Mouse (Mus musculus) thymus, postnatal 4 days (tissue): Measurements from ENCODE around the gene Mrpl50.
"Not testable (repeated sequence)": the region's sequence is repeated elsewhere in the genome, so short reads cannot be mapped to it uniquely, and the experiment has no call there.

Experiments
- DNase-seq: peaks from one replicate; pipeline ENCODE4 v3.0.0; 2021

Gene Mrpl50

DNA sequence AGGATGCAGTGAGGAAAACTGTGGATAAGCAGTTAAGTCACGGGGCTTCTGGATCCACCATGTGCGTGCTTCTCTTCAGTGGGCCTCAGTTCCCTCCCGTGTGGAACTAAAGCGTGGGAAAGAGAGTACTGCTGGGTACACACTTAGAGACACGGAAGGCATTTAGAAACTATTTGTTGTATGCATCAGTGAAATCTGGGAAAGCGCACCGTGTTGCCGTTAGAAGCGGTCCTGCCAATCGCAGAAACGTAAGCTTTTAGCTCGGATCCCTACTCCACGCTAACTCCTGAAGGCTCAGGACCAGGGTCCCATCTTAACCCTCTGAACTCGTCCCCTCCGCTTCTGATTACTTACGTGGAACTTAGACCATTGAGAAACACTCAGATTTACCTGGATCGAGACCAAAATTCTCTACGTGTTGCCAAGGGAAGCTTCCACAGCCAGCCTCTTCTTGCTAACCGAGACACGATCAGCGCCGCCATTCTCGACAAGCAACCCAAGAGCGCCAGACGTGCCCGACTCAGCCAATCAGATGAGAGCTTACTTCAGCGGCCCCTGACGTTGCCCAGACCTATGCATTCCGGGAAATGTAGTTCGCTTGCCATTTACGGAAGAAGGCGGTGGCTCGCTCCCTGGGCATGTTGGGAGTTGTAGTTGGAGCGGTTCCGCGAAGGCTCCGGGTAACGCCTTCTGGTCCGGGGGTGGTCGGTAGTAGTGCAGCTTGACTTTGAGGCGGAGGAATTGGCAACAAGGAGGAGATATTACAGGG, at the start of gene Mrpl50, which contains the start of gene Zfp189:
Gene Mrpl50 (minus strand): TSS at position 522 of the 769 bp plus-strand sequence.
Gene Zfp189 (plus strand): TSS at position 605 of the 769 bp plus-strand sequence.
- peak; percentile 88 for DNase-seq

DNA sequence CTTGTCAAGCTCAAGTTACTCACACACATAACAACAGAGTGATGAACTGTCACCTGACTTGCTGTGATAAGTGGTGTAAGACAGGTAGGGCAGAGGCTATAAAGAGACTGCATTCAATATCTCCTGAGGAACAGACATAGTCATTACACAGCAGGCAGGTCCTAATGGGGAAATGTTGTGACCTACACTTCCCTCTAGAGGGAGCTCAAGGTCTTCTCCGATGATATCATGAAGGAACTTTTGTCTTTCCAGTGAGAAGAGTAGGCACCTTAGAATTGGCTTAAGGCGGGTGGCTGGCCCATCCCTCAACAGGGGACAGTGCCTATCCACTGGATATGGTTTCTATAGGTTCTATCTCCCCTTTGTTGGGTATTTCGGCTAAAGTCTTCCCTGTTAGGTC, 46.7 kb upstream of the Mrpl50 start:
- DNase-seq = peak; percentile 35

DNA sequence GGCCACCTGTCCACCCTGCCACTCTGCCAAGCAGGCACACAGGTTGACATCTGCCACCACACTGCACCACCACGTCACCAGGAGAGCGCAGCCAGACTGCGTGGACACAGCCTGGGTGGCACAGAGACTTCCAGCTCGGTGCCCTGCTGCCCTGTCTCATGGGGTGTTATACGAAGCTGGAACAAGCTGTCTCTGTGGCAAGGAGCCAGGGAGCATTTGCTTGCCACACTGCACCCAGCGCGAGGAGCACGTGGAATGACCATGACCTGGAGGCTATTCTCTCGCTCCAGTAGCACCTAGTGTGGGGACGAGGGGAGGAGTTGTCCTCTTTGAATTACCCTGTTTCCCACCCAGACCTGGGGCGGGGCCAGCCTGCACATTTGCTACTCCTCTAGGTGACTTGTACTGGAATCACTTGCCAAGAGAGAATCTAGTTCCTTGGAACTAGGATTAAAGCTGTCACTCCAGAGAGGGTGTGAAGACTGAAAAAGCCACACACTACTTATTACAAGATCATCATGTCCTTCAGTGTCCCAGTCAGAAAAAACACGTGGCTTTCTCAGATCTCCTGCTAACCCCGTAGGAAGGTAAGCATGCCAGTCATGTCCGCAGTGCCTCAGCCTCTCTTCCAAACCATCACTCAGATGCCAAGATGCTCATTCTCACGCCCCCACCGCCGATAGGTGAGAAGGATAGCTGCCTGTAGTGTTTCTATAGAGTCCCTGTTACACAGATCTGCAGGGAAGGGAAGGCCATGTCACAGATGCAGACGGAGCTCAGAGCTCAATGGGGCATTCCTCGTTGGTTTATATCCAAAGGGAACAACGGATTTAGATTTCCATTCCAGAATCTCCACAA, 39.3 kb upstream of the Mrpl50 start:
- no peak for DNase-seq

DNA sequence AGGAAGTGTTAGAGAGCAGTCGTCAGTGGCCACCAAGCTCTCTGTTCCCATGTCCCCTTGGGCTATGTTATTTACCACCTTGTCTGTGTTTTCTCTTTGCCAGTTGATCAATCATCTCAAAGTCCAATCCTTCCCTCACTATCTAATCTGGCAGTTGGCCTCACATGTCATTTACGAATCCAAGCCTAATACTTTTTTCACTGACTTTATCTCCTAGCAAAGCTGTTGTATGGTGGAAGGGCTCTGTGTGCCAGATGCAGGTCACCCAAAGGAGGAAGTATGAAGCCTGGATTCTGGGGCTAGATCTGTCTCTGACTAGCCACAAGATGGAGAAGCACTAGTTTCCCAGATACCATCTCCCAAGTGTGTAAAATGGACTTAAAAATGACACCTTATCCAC, 37.3 kb upstream of the Mrpl50 start:
- no peak for DNase-seq

DNA sequence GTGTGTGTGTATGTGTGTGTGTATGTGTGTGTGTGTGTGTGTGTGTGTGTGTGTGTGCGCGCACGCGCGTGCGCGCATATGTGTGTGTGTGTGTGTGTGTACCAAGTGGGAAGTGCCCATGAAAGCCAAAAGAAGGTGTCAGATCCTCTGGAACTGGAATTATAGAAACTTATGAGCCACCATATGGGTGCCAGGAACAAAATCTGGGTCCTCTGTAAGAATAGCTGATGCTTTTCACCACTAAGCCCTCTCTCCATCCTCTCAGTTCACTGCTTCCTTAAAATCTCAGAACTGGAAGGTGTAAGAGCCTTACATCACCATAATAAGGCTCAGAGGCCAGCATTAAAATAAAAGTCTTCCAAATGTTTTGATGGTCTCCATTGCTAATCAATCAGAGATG, 36.5 kb upstream of the Mrpl50 start:
- DNase-seq = no peak

DNA sequence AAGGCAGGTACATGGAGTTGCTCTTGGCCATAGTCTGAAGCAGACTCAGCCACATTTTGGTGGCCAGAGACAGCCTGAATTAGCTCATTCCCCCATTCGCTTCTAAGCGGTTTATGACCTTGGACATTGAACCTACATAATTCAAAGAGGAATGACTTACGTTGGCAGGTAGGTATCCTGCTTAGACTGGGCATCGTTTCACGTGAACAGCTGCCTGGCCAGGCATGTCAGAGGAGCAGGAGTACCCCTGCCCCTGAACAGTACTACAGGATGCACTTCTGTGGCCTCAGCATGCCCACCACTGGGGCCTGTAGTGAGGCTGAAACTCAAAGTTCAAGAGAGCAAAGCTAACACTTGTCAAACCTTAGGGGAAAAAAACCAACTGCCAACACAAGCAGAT, 32.5 kb upstream of the Mrpl50 start:
- DNase-seq = no peak

DNA sequence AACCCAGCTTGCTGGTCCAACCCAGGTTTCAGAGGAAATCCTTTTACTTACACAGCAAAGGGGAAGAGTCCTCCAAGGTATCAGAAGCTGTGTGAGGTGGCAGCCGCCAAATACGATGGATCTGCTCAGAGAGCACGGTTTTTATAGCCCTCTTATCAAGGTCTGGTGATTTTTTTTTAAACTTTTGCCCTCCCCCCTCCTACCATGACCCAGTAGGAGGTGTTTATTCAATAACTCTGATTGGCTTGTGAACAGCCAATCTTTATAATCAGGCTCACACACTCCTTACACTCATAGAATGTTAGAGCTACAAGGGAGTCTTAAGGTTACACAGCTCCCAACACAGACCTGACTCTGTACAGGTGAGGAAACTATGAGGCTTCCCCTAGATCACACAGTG, 28.5 kb upstream of the Mrpl50 start, which contains the start of gene Aldob:
Gene Aldob (minus strand): TSS at position 164 of the 400 bp plus-strand sequence.
- DNase-seq = no peak

DNA sequence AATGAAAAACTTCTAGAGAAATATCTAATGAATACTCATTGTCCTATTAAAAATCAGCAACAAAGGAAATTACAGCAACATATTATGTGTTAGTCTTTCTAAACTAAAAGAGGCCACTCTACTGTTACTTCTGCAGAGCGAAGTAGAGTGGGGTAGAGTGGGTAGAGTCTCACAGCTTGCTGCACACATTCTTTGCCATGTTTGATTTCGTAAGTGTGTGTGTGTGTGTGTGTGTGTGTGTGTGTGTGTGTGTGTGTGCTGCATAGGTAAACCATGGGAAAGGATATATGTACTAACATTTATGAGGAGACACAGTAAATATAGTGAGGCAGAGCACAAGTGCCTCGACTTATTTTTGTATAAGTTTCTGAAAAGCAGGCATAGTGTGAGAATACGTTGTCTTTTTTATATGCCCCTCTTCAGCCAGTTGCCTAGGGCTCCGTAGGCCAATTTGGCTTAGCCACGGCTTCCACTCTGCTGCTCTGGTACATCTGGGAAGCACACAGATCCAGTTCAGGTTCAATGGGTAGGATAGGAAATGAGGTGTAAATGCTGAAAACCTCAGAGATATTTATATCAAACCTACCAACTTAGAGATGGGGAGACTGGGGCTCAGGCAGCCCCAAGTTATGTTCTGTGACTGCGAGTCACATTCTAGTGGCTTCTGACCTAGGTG, 26.8 kb upstream of the Mrpl50 start:
- DNase-seq = no peak

DNA sequence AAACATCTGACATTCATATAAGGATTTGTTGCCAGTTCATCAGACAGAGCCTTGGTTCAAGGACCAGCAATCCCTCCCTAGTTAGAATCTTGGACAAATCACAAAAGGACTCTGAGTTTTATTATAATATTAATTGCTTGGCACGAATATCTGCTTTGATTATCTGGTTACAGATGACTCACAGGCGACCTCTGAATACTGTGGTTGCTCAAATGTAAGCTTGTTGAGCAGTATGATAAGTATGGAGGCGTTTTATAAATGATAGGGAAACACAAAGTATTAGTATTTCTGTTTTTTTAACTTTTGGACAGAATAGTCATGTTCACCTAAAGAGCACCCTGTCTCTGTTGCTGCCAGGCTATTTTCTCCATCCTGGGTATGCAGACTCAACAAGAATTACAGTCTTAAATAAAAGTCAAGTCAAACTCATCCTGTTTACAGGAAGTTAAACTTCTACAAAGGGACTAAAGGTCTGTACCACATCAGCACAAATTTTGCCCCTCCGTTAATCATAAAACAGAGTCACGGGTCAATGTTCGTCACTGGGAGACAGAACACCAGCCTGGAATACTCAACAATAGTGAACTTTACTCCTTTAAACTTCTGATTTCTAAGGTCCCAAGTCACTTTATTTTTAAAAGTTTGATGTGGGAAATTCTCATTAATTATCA, 26.1 kb upstream of the Mrpl50 start:
- DNase-seq = no peak

DNA sequence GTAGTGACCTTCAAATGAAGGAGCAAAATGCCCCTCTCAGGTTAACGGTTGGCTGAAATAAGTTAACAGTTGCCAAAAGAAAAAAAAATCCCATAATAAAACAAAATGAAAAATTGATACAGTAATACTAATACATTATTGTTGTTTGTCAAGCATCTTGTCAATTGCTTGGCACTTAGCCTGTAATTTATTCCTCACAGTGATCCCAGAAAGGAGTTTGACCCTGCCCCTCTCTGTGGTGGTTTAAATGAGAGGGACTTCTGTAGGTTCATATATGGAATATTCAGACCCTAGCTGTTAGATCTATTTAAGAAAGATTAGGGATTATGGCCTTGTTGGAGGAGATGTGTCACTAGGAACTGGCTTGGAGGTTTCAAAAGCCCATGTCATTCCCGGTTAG, 25.1 kb upstream of the Mrpl50 start:
- no peak for DNase-seq

DNA sequence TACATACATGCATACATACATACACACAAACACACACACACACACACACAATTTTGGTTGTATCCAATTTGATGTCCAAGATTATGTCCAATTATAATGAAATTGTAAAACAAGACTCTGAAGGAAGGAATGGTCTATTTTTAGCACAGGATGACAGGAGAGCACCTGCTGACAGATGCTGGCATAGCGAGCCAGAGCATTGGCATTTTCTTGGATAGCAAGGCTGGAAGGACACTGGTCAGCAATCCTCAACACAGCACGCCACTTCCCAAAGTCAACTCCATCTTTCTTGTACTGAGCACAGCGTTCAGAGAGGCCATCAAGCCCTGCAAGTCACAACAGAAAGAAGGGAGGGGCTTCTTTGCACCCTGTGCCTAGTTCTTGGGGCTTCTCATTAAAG, 20.1 kb upstream of the Mrpl50 start:
- no peak for DNase-seq

DNA sequence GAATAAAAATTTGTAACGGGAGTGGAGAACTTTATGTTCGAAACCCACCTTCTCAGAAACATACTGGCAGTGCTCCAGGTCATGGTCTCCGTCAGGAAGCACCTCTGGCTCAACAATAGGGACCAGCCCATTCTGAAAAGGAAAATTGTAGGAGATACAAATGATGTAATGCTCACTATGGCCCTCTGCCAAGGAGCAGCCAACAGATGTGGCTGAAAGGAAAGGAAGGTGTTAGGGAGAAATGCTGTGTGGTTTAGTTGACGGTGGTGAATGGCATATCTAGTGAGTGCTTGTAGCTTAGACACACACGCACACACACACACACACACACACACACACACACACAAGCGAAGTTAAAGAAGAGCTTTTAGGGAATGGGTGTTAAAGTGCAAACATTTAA, 18.8 kb upstream of the Mrpl50 start:
- no peak for DNase-seq

DNA sequence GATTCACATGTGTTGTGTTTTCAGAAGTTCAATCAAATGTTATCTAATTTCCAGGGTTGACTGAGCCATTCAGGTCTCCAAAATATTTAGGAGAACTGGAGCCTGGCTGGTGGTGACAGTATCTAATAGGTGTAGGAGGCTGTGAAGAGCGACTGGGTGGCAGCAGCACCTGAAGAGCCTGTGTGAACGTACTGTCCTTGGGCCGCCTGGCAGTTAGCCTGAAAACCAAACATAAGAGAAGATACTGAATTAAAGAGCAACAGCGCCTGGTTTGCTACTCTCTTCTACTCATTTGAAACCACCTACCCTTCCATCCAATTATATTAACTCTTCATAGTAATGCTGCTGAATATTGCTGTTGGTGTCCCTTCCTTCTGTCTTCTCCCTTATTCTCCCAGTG, 15.8 kb upstream of the Mrpl50 start:
- no peak for DNase-seq

DNA sequence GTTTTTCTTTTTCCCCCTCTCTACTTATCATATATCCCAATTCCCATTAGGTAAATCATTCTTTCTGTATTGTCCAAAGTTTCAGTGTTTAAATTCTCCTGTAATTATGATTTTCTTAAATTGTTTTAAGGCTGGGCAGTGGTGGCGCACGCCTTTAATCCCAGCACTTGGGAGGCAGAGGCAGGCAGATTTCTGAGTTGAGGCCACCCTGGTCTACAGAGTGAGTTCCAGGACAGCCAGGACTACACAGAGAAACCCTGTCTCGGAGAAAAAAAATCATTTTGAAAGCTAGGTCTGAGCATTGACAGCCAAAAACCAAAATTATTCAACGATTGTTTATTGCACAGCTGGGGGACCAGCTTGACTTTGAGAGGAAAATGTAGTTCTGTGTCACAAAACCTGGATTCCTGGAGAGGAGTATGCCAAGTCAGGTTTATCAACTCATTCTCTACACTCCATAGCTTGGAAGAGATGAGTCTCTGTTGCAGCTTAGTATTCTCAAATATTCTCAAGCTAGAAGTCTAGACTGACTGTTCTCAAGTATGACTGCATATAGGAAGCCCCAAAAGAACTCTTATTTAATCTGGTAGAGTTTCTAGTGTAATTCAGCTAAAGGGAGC, 14.9 kb upstream of the Mrpl50 start:
- DNase-seq = no peak

DNA sequence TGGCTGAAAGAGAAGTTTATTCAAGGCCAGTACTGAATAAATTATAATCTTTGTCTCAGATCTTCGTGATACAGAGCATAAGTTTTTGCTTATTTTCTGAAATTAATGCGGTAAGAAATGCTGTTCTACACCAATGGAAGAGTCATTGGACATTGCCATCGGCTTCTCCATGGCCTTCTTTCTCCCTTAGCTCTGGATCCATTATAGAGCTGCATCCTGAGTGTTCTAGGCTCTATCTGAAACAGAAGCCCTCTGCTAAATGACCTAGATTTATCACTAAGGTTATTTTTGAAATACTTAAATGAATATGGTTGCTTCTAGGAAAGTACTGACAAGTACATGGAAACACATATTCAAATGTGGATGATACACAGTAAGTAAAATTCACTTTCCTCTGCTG, 14.1 kb upstream of the Mrpl50 start:
- DNase-seq = no peak

DNA sequence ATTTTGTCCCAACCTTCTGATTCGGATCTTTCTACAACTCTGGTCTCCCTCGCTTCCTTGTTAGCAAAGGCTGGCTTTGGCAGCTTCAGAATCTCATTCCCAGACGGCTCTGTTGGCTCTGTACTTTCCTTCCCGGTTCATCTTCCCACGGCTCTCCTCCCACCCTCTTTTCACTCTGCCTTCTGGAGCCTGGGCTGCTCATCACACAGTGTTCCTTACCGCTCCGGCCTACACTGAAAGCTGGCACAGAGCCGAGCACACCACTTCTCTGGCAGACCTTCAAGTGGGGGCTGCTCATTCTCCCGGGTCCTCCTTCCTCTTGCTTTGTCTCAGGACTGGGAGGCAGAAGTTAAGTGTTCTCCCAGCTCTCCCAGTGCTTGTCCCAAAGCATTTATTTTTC, 1.7 kb upstream of the Mrpl50 start:
- DNase-seq = peak; percentile 6

DNA sequence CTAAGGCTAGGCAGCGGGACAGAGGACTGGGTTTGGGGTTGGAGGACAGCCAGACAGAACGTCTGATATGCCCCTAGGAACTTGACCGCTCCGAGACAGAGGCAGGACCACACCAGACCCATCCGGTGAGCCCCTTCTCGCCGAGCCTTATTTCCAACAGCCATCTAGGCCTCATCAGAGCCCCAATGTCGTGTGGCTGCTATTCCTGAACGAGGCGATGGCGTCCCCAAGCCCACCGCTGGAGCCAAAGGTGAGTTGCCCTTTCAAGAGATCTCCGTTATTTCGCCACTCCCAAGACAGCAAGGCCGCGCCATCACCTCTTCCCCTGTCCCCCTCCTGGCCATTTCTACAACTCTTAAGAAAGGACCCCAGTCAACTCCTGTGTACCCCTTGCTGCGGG, 453 bp upstream of the Mrpl50 start:
- DNase-seq = no peak

DNA sequence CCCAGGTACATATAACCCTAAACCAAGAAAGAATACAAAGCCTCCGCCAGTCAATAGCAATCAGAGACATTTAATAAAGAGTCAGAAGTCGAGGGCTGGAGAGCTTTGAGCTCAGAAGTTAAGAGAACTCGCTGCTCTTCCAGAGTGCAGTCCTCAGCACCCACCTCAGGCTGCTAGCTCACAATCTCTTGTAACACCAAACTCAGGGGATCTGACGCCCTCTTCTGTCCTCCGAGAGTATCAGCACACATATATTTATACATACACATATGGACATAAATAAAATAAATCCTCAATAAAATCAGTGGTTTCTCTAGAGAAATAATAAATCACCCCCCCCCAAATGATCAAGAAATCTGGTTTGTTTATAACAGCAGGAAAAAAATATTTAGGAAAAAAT, 1.4 kb downstream of the Mrpl50 start:
- peak; percentile 13 for DNase-seq

DNA sequence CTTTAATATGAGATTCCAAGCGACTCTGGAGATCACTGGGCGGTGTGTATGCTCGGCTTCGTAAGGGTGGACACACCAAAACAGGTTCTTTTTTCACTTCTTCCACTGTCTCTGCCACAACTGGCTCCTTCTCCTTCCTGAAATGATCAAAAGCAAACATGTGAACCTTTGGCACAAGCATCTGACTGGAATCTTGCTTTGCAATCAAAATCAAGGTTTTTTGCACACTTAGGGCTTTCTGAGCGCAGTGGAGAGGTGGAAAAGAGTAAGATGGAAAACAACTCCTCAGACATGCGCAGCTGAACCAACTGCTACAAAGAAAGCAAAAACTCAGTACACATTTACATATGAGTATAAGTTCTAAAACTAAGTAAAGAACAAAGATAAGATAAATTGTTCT, 6.5 kb downstream of the Mrpl50 start:
- DNase-seq = no peak

DNA sequence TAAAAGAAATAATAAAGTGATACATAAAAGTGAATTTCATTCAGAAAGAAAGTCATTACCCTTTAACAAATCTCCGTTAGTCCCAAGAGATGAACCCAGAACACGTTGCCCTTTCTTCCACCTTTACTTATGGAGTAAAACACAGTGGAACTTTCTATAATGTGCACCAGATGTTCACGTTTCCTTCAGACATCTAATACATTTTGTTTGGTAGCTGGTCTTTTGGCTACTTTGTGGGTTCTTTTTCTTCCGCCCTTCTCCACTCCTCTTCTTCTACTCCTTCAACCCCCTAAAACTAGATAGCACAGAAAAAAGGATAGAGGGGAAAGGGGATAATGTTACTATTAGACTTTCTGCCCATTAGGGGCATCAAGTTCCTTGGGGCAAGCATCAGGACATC, 8.3 kb downstream of the Mrpl50 start:
- DNase-seq = no peak

DNA sequence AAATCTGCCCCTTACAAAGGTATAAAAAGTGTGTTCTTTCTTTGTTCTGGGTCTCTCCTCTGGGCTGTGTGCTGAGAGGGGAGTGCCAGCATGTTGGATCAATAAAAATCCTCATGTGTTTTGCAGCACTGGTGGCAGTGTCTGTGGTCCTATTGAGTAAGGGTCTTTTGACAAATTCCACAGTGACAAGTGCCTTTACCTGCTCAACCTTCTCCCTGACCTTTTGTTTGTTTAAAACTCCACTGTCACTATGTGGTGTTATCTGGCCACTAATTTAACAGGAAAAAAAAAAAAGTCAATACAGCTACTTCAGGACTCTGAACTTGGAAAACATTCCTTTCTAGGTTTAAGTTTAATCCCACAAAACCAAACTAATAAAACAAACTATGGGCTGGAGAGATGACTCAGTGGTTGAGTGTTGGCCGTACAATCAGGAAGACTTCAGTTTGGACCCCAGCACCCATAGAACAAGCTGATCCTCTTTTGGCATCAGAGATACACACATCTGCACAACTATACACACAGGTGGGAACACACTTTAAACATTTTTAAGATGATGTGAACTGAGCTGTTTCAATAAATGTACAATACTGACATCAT, 10.6 kb downstream of the Mrpl50 start:
- not testable (repeated sequence) for DNase-seq

DNA sequence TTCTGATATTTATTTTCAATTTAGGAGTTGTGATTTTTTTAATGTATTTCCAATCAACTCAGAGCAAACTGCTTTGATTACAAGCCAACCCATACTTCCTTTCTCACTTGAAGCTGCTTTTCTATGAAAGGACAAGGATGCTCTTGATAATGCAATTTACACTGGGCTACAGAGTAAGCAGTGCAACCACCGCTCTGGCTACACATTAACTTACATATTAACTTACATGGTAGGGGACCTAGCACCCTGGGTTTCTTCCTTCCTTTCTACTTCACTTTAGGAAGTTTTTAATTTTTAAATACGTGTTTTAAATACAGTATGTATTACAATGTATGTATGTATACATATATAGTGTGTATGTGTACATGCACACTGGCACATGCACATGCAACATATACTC, 11.7 kb downstream of the Mrpl50 start:
- DNase-seq = no peak
